Mouse (Mus musculus): Measurements from ENCODE around the gene Fbln7.

GRCm38 (mm10) chr2:128871656-128872055 is 8.9 kb downstream of the Fbln7 start:
- TF ChIP-seq MAX (IDR thresholded peaks at IDR 0.05; ENCODE audit: low read depth), result no peak
- TF ChIP-seq USF1 (IDR thresholded peaks at IDR 0.05; ENCODE audit: low read depth), result no peak
- TF ChIP-seq MYOG (IDR thresholded peaks at IDR 0.05; ENCODE audit: control insufficient read depth in 1 of 3, insufficient read depth in 1 of 3, insufficient read length in 2 of 3, low read depth in 2 of 3), result no peak
